Mouse (Mus musculus): ENCODE measurements around the gene Churc1. TPM values are rescaled to one million over a fixed set of nuclear protein-coding genes. Genes with fewer than 3 reads are reported as not detected.

The Churc1 gene
- 131 and 137 TPM in 2 replicates for polyA plus RNA-seq (2015; fragmentation: Nextera tagmentation; extraction: Ambion mirVana)

DNA sequence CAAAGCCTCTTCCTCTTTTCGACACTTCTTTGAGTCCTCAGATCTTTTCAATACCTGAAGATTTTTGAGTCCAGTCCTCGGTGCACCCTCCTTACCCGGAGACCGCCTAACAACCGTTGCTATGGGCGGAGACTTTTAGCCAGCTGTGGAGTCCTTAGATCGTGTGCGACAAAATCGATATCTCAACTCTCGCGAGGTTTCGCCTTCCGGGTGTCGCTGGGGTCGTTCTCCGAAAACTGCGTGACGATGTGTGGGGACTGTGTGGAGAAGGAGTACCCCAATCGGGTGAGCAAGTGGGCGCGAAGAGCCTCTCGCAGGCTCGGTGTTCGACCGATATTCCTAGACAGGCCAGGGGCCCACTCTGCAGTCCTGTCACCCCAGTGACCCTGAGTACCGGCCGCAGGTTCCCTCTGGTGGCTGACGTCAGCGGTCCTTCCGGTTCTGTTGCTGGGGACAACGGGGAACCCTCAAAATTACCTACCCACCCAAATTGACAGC, at the start of gene Churc1, which contains the start of gene Fntb:
TSS of gene Churc1 (plus strand) at position 185 of the 498 bp plus-strand sequence.
TSS of gene Fntb (plus strand) at position 236 of the 498 bp plus-strand sequence.
- peak within 1 kb of the TSS; percentile 69 for H3K4me3 ChIP-seq (replicated peaks; ENCODE audit: low read depth, low read length)
- ATAC-seq (replicated peaks; ENCODE audit: low FRiP score, low read depth) (peak; percentile 97), DNase-seq (ENCODE audit: low spot score) (peak; percentile 96)
- peak within 1 kb of the TSS; percentile 82 for H3K9ac ChIP-seq (ENCODE audit: low read depth, low read length)
- no peaks in the 10 kb centered on the region for H3K4me1 ChIP-seq (replicated peaks; ENCODE audit: insufficient read depth, low read length)
- H3K36me3 ChIP-seq (ENCODE audit: insufficient read depth, low read length), result no peaks in the 10 kb centered on the region
- peak within 1 kb of the TSS; percentile 66 for H3K4me2 ChIP-seq (ENCODE audit: low read length)
- no peaks in the 10 kb centered on the region for H3K27me3 ChIP-seq (ENCODE audit: insufficient read depth, low read length)
- H3K27ac ChIP-seq, result peak within 1 kb of the TSS; percentile 77
- no peaks in the 10 kb centered on the region for H3K9me3 ChIP-seq (replicated peaks; ENCODE audit: low read length)
- no peak for TF ChIP-seq CTCF (IDR thresholded peaks at IDR 0.05; ENCODE audit: low read depth)
- under 1% methylated on average over 31 of the region's 31 CpGs for WGBS

DNA sequence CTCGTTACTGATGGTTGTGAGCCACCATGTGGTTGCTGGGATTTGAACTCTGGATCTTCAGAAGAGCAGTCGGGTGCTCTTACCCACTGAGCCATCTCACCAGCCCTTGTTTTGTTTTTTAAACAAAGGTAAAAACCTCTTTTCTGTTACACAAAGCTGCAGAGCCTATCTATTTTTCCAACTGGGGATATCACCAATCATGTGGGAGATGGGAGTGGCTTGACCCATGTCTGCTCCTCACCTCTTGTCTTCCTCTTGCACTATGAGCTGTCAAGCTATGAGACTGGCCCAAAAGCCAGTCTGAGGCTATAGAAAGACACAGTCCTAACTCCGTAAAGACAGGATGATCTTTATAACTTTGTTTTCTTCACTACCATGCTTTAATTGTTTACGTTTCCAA, 47.0 kb upstream of the Churc1 start:
- DNase-seq (ENCODE audit: low spot score) (no peak), ATAC-seq (replicated peaks; ENCODE audit: low FRiP score, low read depth) (no peak)
- H3K4me3 ChIP-seq (replicated peaks; ENCODE audit: low read depth, low read length), result no peak overlapping the region
- no peaks in the 10 kb centered on the region for H3K9me3 ChIP-seq (replicated peaks; ENCODE audit: low read length)
- H3K36me3 ChIP-seq (ENCODE audit: insufficient read depth, low read length), result no peaks in the 10 kb centered on the region
- H3K27ac ChIP-seq, result no peak overlapping the region
- H3K4me2 ChIP-seq (ENCODE audit: low read length), result no peak overlapping the region
- WGBS, result 82% methylated on average over 4 of the region's 4 CpGs
- H3K4me1 ChIP-seq (replicated peaks; ENCODE audit: insufficient read depth, low read length), result no peaks in the 10 kb centered on the region
- no peak for TF ChIP-seq CTCF (IDR thresholded peaks at IDR 0.05; ENCODE audit: low read depth)
- H3K27me3 ChIP-seq (ENCODE audit: insufficient read depth, low read length), result no peaks in the 10 kb centered on the region
- no peak overlapping the region for H3K9ac ChIP-seq (ENCODE audit: low read depth, low read length)

DNA sequence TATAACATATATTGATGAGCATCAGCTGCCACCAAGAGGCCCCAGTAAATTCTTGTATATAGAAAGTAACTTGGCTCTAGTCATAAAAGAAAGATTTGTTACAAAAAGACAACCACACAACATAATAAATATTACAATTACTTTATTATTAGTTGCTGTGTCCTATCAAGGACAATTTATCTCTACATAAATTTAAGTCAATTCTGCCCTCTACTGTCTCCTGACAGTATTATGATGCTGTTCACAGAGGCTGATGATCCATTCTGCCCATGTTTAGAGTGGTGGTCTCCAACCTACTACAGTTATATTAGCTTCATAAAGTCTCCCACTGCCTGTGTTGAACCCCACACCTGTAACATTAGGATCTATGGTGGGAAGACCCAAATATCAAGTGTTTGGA, 44.8 kb upstream of the Churc1 start:
- Histone ChIP-seq H3K9ac (ENCODE audit: low read depth, low read length) (no peak overlapping the region), H3K4me2 (ENCODE audit: low read length) (no peak overlapping the region), H3K27ac (no peak overlapping the region), H3K4me3 (replicated peaks; ENCODE audit: low read depth, low read length) (no peak overlapping the region), H3K9me3 (replicated peaks; ENCODE audit: low read length) (no peaks in the 10 kb centered on the region), H3K4me1 (replicated peaks; ENCODE audit: insufficient read depth, low read length) (no peaks in the 10 kb centered on the region), H3K27me3 (ENCODE audit: insufficient read depth, low read length) (no peaks in the 10 kb centered on the region), H3K36me3 (ENCODE audit: insufficient read depth, low read length) (no peaks in the 10 kb centered on the region)
- DNase-seq (ENCODE audit: low spot score) (peak; percentile 55), ATAC-seq (replicated peaks; ENCODE audit: low FRiP score, low read depth) (no peak)
- peak; percentile 50 for TF ChIP-seq CTCF (IDR thresholded peaks at IDR 0.05; ENCODE audit: low read depth)

DNA sequence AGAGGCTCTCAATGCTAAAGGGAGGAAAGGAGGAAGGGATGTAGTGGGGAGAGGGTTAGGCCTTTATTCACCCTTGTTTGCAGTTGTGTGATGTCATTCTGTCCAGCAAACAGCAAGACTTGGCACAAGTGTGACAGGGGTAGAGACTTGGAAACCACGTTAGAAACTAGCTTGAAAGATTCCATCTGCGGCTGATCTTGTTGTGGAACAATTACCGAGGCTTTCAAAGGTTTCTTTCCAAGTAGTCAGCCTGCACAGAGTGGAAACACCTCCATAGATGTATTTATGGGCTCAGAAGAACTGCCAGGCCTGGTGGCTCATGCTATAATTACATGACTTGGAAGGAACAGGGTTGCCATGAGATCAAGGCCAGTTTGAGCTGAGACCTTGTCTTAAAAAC, 43.3 kb upstream of the Churc1 start:
- Histone ChIP-seq H3K4me2 (ENCODE audit: low read length) (no peak overlapping the region), H3K4me3 (replicated peaks; ENCODE audit: low read depth, low read length) (no peak overlapping the region), H3K27me3 (ENCODE audit: insufficient read depth, low read length) (no peaks in the 10 kb centered on the region), H3K4me1 (replicated peaks; ENCODE audit: insufficient read depth, low read length) (no peaks in the 10 kb centered on the region), H3K36me3 (ENCODE audit: insufficient read depth, low read length) (no peaks in the 10 kb centered on the region), H3K27ac (no peak overlapping the region), H3K9me3 (replicated peaks; ENCODE audit: low read length) (no peaks in the 10 kb centered on the region), H3K9ac (ENCODE audit: low read depth, low read length) (no peak overlapping the region)
- ATAC-seq (replicated peaks; ENCODE audit: low FRiP score, low read depth) (no peak), DNase-seq (ENCODE audit: low spot score) (no peak)
- WGBS, result 57% methylated on average over 3 of the region's 3 CpGs
- no peak for TF ChIP-seq CTCF (IDR thresholded peaks at IDR 0.05; ENCODE audit: low read depth)

- H3K9ac ChIP-seq (ENCODE audit: low read depth, low read length), result no peak overlapping the region
- no peaks in the 10 kb centered on the region for H3K27me3 ChIP-seq (ENCODE audit: insufficient read depth, low read length)
- H3K4me3 ChIP-seq (replicated peaks; ENCODE audit: low read depth, low read length), result no peak overlapping the region
- no peak for DNase-seq (ENCODE audit: low spot score)
- H3K27ac ChIP-seq, result no peak overlapping the region
- H3K4me2 ChIP-seq (ENCODE audit: low read length), result no peak overlapping the region
- TF ChIP-seq CTCF (IDR thresholded peaks at IDR 0.05; ENCODE audit: low read depth), result no peak
- H3K36me3 ChIP-seq (ENCODE audit: insufficient read depth, low read length), result no peaks in the 10 kb centered on the region
- no peaks in the 10 kb centered on the region for H3K4me1 ChIP-seq (replicated peaks; ENCODE audit: insufficient read depth, low read length)
- H3K9me3 ChIP-seq (replicated peaks; ENCODE audit: low read length), result no peaks in the 10 kb centered on the region
- WGBS, result 88% methylated on average over 4 of the region's 4 CpGs
- no peak for ATAC-seq (replicated peaks; ENCODE audit: low FRiP score, low read depth)
Observed at GRCm38 (mm10) chr12:76727955-76728354, 37.4 kb upstream of the Churc1 start.

- no peak overlapping the region for H3K4me2 ChIP-seq (ENCODE audit: low read length)
- H3K4me1 ChIP-seq (replicated peaks; ENCODE audit: insufficient read depth, low read length), result no peaks in the 10 kb centered on the region
- H3K4me3 ChIP-seq (replicated peaks; ENCODE audit: low read depth, low read length), result no peak overlapping the region
- ATAC-seq (replicated peaks; ENCODE audit: low FRiP score, low read depth), result no peak
- no peaks in the 10 kb centered on the region for H3K27me3 ChIP-seq (ENCODE audit: insufficient read depth, low read length)
- DNase-seq (ENCODE audit: low spot score), result no peak
- H3K36me3 ChIP-seq (ENCODE audit: insufficient read depth, low read length), result no peaks in the 10 kb centered on the region
- no peak overlapping the region for H3K9ac ChIP-seq (ENCODE audit: low read depth, low read length)
- no peak for TF ChIP-seq CTCF (IDR thresholded peaks at IDR 0.05; ENCODE audit: low read depth)
- no peak overlapping the region for H3K27ac ChIP-seq
- no peaks in the 10 kb centered on the region for H3K9me3 ChIP-seq (replicated peaks; ENCODE audit: low read length)
- 78% methylated on average over 16 of the region's 16 CpGs for WGBS
Observed at GRCm38 (mm10) chr12:76750866-76751459, 14.4 kb upstream of the Churc1 start.

Measured in kidney, postnatal 0 days (tissue).